Mouse (Mus musculus) forebrain, embryonic 11.5 days (tissue): Measurements from ENCODE around the gene Kcnma1. TPM values are rescaled to one million over a fixed set of nuclear protein-coding genes. Genes with fewer than 3 reads are reported as not detected.

Experiments
- ATAC-seq: fragments of 200-750 bp; cut with Nextera tagmentation; replicated peaks from 2 replicates; pipeline ENCODE4 v1.8.0; 2017; ENCODE audit warnings: moderate TSS enrichment; ENCODE audit not compliant: low FRiP score
- DNase-seq: peaks from one replicate; pipeline ENCODE4 v3.0.0-alpha.2; 2017; ENCODE audit warnings: low spot score
- H3K27ac ChIP-seq: fragments of 300-500 bp; sonication (generic); 2 replicates; pipeline ENCODE4 v1.5.1; 2014; ENCODE audit warnings: low read depth, low read length
- H3K27me3 ChIP-seq: fragments of 300-500 bp; sonication (generic); 2 replicates; pipeline ENCODE4 v1.6.1; 2014; ENCODE audit warnings: mild to moderate bottlenecking, low read length, mixed read lengths; ENCODE audit not compliant: control insufficient read depth, insufficient read depth
- H3K36me3 ChIP-seq: fragments of 300-500 bp; sonication (generic); 2 replicates; pipeline ENCODE4 v1.6.1; 2014; ENCODE audit warnings: mild to moderate bottlenecking, low read length, moderate library complexity, mixed read lengths; ENCODE audit not compliant: control insufficient read depth, insufficient read depth
- H3K4me1 ChIP-seq: fragments of 300-500 bp; sonication (generic); replicated peaks from 2 replicates; pipeline ENCODE4 v1.6.1; 2014; ENCODE audit warnings: low read length, mixed read lengths; ENCODE audit not compliant: control insufficient read depth, insufficient read depth
- H3K4me2 ChIP-seq: fragments of 300-500 bp; sonication (generic); 2 replicates; pipeline ENCODE4 v1.6.1; 2014; ENCODE audit warnings: low read depth, mild to moderate bottlenecking, low read length, moderate library complexity, mixed read lengths; ENCODE audit not compliant: severe bottlenecking
- H3K4me3 ChIP-seq: fragments of 300-500 bp; sonication (generic); 2 replicates; pipeline ENCODE4 v1.5.1; 2014; ENCODE audit warnings: low read depth, low read length
- H3K9ac ChIP-seq: fragments of 300-500 bp; sonication (generic); 2 replicates; pipeline ENCODE4 v1.6.1; 2014; ENCODE audit warnings: low read length
- H3K9me3 ChIP-seq: fragments of 300-500 bp; sonication (generic); 2 replicates; pipeline ENCODE4 v1.6.1; 2016; ENCODE audit warnings: low read length, mixed read lengths; ENCODE audit not compliant: control insufficient read depth
- WGBS: fragments of 180-500 bp; shearing (Covaris S2); extraction: QIAGEN DNeasy Blood & Tissue Kit; methylation state at CpG from one replicate; pipeline ENCODE4 v1.1.7; 2014; 5-methylcytosine and 5-hydroxymethylcytosine counted together
- polyA plus RNA-seq: library from polyadenylated mRNA; unstranded; fragments of >200 nt; fragmentation: Nextera tagmentation; extraction: Ambion mirVana; gene quantifications from 2 replicates; pipeline ENCODE4 v1.2.1, GENCODE M21; 2014

Gene Kcnma1
- polyA plus RNA-seq, 1 experiment from 2014 or later: 0.45 TPM

DNA sequence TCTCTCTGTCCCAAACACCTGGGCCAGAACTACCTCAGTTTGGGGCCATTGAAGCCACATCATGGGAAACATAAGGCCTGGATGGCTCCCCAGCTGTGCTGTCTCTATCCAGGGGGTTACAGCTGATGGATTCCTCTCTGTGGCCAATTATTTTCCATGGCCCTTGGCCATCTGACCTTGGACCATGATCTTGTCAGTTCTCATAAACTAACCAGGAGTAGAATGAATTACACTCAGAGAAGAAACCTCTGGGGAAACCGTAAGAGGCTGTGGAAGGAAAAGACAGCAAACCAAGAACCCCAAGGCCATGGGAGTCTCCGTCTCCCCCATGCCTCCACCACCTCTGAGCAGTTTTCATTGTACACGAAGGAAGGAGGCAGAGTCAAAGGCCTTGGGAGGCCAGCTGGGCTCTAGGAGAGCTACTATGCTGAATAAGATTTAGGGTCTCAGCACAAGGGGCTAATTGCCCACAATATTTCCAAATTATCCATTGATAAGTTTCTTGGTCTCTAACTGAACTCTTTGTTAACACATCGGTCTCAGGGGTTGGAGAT, 491.6 kb downstream of the Kcnma1 start:
- Histone ChIP-seq H3K36me3 (no peaks in the 10 kb centered on the region), H3K4me3 (no peak overlapping the region), H3K9ac (no peak overlapping the region), H3K4me2 (no peak overlapping the region), H3K27me3 (no peaks in the 10 kb centered on the region), H3K4me1 (no peaks in the 10 kb centered on the region), H3K9me3 (no peaks in the 10 kb centered on the region), H3K27ac (no peak overlapping the region)
- no peak for DNase-seq
- no peak for ATAC-seq
- WGBS: 78% methylated on average over 4 of the region's 4 CpGs

DNA sequence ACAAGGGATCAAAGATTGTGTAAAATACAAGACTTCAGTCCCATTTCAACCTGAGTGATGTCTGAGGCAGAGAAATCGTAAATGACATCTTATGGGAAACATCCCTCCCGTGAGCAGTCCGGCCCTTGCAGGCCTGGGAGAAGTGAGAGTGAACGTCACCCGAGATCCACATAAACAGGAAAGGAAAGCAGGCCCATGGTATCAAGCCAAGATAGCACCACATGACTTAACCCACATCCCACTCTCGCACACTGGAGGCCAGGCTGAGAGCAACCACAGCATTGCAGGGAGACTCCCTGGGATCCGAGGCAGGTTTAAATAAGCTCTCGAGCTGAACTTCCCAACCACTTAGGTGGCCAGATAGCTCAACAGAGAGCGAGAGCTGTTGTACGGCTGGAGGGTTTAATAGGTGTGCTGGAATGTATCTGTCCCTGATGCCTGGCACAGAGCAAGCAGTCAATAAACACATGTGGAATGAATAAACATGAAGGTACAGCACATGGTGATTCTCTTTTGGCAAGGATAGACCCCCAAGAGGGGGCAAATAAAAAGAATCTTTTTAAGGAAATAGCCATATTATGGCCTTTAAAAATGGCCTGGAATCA, 493.1 kb downstream of the Kcnma1 start:
- WGBS: 88% methylated on average over 10 of the region's 10 CpGs
- H3K9ac ChIP-seq: no peak overlapping the region
- H3K27me3 ChIP-seq: no peaks in the 10 kb centered on the region
- no peak overlapping the region for H3K4me2 ChIP-seq
- no peak overlapping the region for H3K4me3 ChIP-seq
- no peak for DNase-seq
- H3K36me3 ChIP-seq: no peaks in the 10 kb centered on the region
- no peaks in the 10 kb centered on the region for H3K4me1 ChIP-seq
- H3K27ac ChIP-seq: no peak overlapping the region
- ATAC-seq: no peak
- H3K9me3 ChIP-seq: no peaks in the 10 kb centered on the region

DNA sequence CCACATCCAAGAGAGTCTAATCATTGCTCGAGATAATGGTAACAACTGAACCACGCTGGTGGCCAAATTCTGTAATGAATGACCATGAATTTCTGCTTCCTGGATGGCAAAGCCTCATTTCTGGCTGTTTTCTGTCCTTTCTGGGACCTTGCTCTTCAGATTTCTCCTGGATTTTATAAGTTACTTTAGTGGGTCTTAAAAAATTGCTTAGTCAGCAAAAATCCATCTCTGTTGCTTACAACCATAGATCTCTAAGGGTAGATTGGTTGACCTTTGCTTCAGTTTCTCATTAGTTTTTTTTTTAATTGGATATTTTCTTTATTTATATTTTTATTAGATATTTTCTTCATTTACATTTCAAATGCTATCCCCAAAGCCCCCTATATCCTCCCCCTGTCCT, 496.9 kb downstream of the Kcnma1 start:
- Histone ChIP-seq H3K4me3 (no peak overlapping the region), H3K36me3 (no peaks in the 10 kb centered on the region), H3K9me3 (no peaks in the 10 kb centered on the region), H3K27me3 (no peaks in the 10 kb centered on the region), H3K4me1 (no peaks in the 10 kb centered on the region), H3K9ac (no peak overlapping the region), H3K27ac (no peak overlapping the region), H3K4me2 (no peak overlapping the region)
- 95% methylated on average over 2 of the region's 2 CpGs for WGBS
- ATAC-seq (no peak), DNase-seq (no peak)

DNA sequence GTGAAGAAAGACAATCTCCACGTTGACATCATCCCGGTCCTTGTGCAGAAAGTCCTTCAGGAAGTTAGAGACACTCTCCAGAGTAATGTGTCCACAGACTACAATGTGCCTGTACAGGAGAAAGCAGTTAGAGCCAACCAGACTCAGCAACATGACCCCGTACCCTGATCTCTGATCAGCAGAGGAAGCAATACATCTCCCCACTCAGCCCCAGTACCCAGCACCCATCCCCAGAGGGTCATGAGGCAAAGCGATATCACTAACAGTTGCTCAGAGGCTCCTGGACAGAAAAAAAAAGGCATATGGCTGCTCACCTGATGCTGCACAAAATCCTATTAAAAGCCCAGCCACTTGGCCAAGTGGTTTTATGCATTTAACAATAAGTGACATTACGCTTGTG, 504.5 kb downstream of the Kcnma1 start:
- Histone ChIP-seq H3K4me2 (no peak overlapping the region), H3K36me3 (no peaks in the 10 kb centered on the region), H3K27ac (no peak overlapping the region), H3K9me3 (no peaks in the 10 kb centered on the region), H3K27me3 (no peaks in the 10 kb centered on the region), H3K9ac (no peak overlapping the region), H3K4me3 (no peak overlapping the region), H3K4me1 (no peaks in the 10 kb centered on the region)
- no peak for DNase-seq
- 95% methylated on average over 5 of the region's 5 CpGs for whole genome bisulfite sequencing
- ATAC-seq: no peak

GRCm38 (mm10) chr14:23502236-23502790, 512.0 kb downstream of the Kcnma1 start:
- 38% methylated on average over 8 of the region's 8 CpGs for WGBS
- no peaks in the 10 kb centered on the region for H3K27me3 ChIP-seq
- no peak overlapping the region for H3K4me2 ChIP-seq
- H3K9me3 ChIP-seq: no peaks in the 10 kb centered on the region
- DNase-seq (no peak), ATAC-seq (no peak)
- no peaks in the 10 kb centered on the region for H3K36me3 ChIP-seq
- H3K4me3 ChIP-seq: no peak overlapping the region
- H3K4me1 ChIP-seq: no peaks in the 10 kb centered on the region; the same call in 1 of the 2 replicates
- H3K9ac ChIP-seq: no peak overlapping the region
- no peak overlapping the region for H3K27ac ChIP-seq

GRCm38 (mm10) chr14:23496801-23497200, 517.5 kb downstream of the Kcnma1 start:
- Histone ChIP-seq H3K9me3 (no peaks in the 10 kb centered on the region), H3K27me3 (no peaks in the 10 kb centered on the region), H3K4me1 (no peaks in the 10 kb centered on the region), H3K36me3 (no peaks in the 10 kb centered on the region), H3K4me2 (no peak overlapping the region), H3K27ac (no peak overlapping the region), H3K9ac (no peak overlapping the region), H3K4me3 (no peak overlapping the region)
- 87% methylated on average over 3 of the region's 3 CpGs for WGBS
- ATAC-seq (no peak), DNase-seq (no peak)

DNA sequence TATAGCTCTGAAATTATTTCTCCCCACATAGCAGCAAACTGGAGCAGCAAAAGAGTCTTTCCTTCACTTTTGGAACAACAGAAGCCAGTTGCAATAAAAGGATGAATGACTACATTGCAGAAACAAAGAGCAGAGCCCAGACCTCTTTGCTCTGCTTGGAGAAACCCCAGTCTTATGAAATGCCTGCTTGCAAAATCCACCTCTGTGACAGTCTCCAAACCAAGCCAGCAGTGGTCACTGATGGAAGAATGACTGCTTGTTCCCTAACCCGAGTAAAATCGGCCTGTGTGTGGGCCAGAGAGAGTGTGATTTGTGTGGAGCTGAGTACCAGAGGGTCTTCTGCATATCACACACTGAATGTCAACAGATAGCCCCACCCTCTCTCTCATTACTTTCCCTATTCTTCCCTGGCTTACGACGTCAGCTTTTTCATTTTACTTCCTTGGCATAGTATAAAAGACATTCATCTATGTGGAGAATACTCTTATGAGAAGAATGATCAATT, 518.0 kb downstream of the Kcnma1 start:
- Histone ChIP-seq H3K9me3 (no peaks in the 10 kb centered on the region), H3K27ac (no peak overlapping the region), H3K36me3 (no peaks in the 10 kb centered on the region), H3K4me3 (no peak overlapping the region), H3K9ac (no peak overlapping the region), H3K4me1 (no peaks in the 10 kb centered on the region), H3K4me2 (no peak overlapping the region), H3K27me3 (no peaks in the 10 kb centered on the region)
- 81% methylated on average over 4 of the region's 4 CpGs for WGBS
- ATAC-seq: no peak
- DNase-seq: no peak

- Histone ChIP-seq H3K27ac (no peak overlapping the region), H3K36me3 (no peaks in the 10 kb centered on the region), H3K4me1 (no peaks in the 10 kb centered on the region), H3K27me3 (no peaks in the 10 kb centered on the region), H3K4me2 (no peak overlapping the region), H3K4me3 (no peak overlapping the region), H3K9ac (no peak overlapping the region), H3K9me3 (no peaks in the 10 kb centered on the region)
- 82% methylated on average over 3 of the region's 3 CpGs for WGBS
- ATAC-seq: no peak
- no peak for DNase-seq
Observed at GRCm38 (mm10) chr14:23494496-23494800, 519.8 kb downstream of the Kcnma1 start.
